24 mouse cellular contexts compared by ENCODE assay signal in the genomic region with DNA sequence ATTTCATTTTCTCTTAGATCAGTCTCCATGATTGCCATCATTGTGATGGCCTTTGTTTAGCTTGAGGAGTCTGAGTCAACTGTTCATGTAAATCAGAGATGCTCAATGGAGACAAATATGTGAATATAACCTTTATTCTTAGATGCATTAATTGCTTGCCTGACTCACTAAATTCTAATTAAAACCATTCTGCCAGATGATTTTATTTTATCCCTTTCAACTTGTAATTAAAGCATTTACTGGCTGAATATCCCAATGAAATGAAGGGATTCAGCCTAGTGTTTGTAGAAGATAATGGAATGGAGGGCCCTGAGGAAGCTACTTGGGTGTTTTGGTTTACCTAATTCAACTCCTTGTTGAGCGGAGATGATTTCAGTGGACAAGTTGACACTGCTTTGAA.
"Had no signal": no experiment of that assay in that cellular context is flagged by ENCODE, and none has a peak within 500 bp of the region (broad histone marks: within the 10 kb centered on the region; RNA-seq: fewer than 3 reads in every experiment).

No protein-coding gene starts in this region.

- H3K27me3 ChIP-seq: heart, embryonic 12.5 days; hindbrain, embryonic 12.5 days; intestine, embryonic 15.5 days; limb, embryonic 13.5 days; limb, embryonic 15.5 days; liver, embryonic 12.5 days had no signal

- ATAC-seq: hindbrain, embryonic 16.5 days; inflammation-experienced regulatory T-cells, adult 6 months; intestine, embryonic 15.5 days; intestine, postnatal 0 days had no signal

- H3K4me3 ChIP-seq: gastrocnemius, adult 2 months; heart, embryonic 10.5 days; heart, embryonic 12.5 days; hindbrain, embryonic 10.5 days; hindbrain, embryonic 12.5 days; intestine, embryonic 15.5 days; limb, embryonic 13.5 days; limb, embryonic 15.5 days; liver, embryonic 12.5 days had no signal

- H3K27ac ChIP-seq: gastrocnemius, adult 2 months; heart, embryonic 10.5 days; hindbrain, embryonic 10.5 days; hindbrain, embryonic 12.5 days; hindbrain, embryonic 14.5 days; intestine, embryonic 15.5 days; limb, embryonic 13.5 days; limb, embryonic 15.5 days; liver, embryonic 12.5 days had no signal

- H3K9ac ChIP-seq: heart, embryonic 12.5 days; hindbrain, embryonic 12.5 days; hindbrain, embryonic 14.5 days; intestine, embryonic 15.5 days; limb, embryonic 13.5 days; limb, embryonic 15.5 days; liver, embryonic 12.5 days had no signal

- DNase-seq: gastrocnemius, adult 2 months; gastrocnemius, postnatal 10 days; gastrocnemius, postnatal 25 days; heart, adult 18-20 months; heart, postnatal 10 days; heart, postnatal 4 days; kidney, adult 18-20 months; kidney, adult 8-10 months; kidney, postnatal 10 days; kidney, postnatal 25 days; kidney, postnatal 4 days; left cerebral cortex, postnatal 4 days had no signal

- H3K36me3 ChIP-seq: heart, embryonic 10.5 days; heart, embryonic 12.5 days; hindbrain, embryonic 10.5 days; hindbrain, embryonic 12.5 days; intestine, embryonic 15.5 days; limb, embryonic 13.5 days; limb, embryonic 15.5 days; liver, embryonic 12.5 days had no signal

- H3K9me3 ChIP-seq: heart, embryonic 10.5 days; heart, embryonic 12.5 days; hindbrain, embryonic 10.5 days; hindbrain, embryonic 12.5 days; intestine, embryonic 15.5 days; limb, embryonic 13.5 days; limb, embryonic 15.5 days; liver, embryonic 12.5 days had no signal

- H3K4me2 ChIP-seq: heart, embryonic 12.5 days; hindbrain, embryonic 12.5 days; hindbrain, embryonic 14.5 days; intestine, embryonic 15.5 days; limb, embryonic 13.5 days; limb, embryonic 15.5 days; liver, embryonic 12.5 days had no signal

- H3K4me1 ChIP-seq: heart, embryonic 10.5 days; heart, embryonic 12.5 days; hindbrain, embryonic 10.5 days; hindbrain, embryonic 12.5 days; intestine, embryonic 15.5 days; limb, embryonic 13.5 days; limb, embryonic 15.5 days; liver, embryonic 12.5 days had no signal
